Mouse (Mus musculus) spleen, adult 2 months (tissue): ENCODE results near the gene Adam21.

Source experiments
- CTCF ChIP-seq: fragments of 200-500 bp; IDR thresholded peaks from 2 replicates; pipeline ENCODE4 v1.5.1; 2011; ENCODE audit warnings: mild to moderate bottlenecking, inconsistent platforms; ENCODE audit not compliant: insufficient read depth, insufficient read length, insufficient replicate concordance; ENCODE audit errors: extremely low read depth
- POLR2A ChIP-seq: fragments of 200-500 bp; IDR thresholded peaks from 2 replicates; pipeline ENCODE4 v1.6.1; 2011; ENCODE audit warnings: low read depth, low read length, inconsistent platforms

DNA sequence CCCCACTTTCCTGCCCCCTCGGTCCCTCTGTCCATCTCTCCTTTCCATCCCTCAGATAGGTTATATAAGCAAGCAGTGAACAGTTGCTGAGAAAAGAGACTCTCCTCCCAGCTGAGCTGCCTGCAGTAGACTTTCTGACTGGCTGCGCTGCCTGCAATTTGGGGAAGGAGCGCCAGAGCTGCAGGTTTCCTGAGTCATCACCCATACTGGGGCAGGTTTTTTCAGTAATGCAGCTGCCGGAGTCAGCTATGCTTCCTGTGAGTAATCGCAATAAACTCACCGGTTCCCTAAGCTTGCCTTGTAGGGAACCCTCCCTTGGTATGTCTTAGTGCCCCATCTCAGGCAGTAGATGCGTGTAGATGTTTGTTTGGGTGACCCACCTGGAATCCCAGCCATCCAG, 48.7 kb upstream of the Adam21 start:
- TF ChIP-seq CTCF: no peak
- TF ChIP-seq POLR2A: no peak
